Mouse (Mus musculus) heart, postnatal 25 days (tissue): Measurements from ENCODE around the gene Eif3i. TPM values are rescaled to one million over a fixed set of nuclear protein-coding genes. Genes with fewer than 3 reads are reported as not detected.

Source experiments
- DNase-seq: peaks from one replicate; pipeline ENCODE4 v3.0.0; 2022; ENCODE audit warnings: low spot score
- intact Hi-C: fragments of 180-260 bp; cut with DNase I; formaldehyde crosslinking; loops from one replicate; pipeline ENCODE4 v1.15.1; 2025
- total RNA-seq, 2 experiments: library from RNA; stranded (reverse); gene quantifications; 2 replicates each; pipeline ENCODE4 v1.2.3; 2021

Eif3i gene
- total RNA-seq, 2 experiments from 2014 or later, result 119 to 129 TPM

DNA sequence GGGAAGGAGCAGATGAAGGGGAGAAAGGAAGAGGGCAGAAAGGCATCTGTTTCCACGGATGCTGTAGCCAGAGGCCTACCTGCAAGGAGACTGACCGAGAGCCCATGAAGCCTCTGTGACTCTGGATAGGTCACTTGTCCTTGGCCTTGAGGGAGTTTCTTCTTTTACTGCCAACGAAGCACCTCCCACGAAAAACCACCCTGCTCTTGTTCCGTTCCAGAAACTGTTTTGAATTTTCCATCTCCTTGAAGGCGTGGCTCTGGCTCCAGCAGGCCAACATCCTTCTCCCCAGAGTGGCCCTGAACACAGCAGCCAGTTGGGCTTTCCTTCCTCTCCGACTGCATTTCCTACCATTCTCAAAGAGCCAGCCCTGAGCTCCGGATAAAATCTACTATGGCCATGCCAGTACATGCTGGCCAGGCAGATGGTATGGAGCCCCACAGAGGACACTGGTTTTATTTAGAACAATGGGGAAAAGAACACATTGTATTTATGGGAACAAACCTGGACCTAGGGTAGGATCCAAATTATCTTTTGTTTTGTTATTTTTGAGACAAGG is 20.9 kb upstream of the Eif3i start:
- intact Hi-C loops, result no loop called here
- peak; percentile 61 for DNase-seq

DNA sequence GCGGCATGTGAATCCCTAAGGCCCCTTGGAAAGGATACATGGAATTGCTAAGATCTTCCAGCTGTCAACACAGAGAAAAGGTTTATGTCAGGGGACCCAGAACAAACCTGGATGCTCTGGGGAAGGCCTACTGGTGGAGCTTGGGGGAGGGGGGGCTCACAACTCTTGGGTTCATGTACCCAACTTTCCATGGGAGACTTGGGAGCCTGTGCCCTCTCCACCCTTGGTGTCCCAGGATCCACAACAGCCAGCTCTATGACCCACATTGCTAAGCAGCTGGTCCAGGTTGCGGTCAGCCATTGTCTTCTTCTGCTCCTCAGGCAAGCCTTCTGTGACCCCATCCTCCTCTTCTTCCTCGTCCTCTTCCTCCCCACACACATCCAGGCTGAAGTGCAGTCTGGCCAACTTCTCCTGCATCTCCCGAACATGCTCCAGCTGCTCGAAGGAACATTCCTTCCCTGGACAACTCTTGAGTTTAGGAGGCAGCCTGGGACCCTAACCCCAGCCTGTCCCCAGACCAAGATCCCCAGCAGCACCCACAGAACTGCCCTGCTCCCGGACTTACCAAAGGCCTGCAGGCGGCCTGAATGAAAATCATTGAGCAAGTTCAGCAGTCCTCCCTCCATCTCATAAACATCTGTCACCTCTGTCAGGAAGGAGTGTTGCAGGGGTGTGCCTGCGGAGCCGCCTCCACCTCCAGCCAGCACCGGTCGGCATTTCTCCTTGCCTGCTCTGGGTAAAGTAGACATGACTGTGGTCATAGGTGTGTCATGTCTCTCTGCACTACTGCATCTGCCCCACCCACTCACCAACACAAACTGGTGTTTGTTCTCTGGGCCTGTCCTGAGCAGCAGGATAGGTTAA is 20.2 kb upstream of the Eif3i start:
- no peak for DNase-seq
- intact Hi-C loops, result no loop called here

- intact Hi-C loops, result no loop called here
- DNase-seq, result peak; percentile 94
Observed at GRCm38 (mm10) chr4:129618786-129619691, 18.6 kb upstream of the Eif3i start, which contains the start of gene Iqcc. Gene Iqcc, minus strand, starts transcription at chr4:129619099.

GRCm38 (mm10) chr4:129618031-129618430 is 17.6 kb upstream of the Eif3i start:
- no peak for DNase-seq
- intact Hi-C loops, result no loop called here

DNA sequence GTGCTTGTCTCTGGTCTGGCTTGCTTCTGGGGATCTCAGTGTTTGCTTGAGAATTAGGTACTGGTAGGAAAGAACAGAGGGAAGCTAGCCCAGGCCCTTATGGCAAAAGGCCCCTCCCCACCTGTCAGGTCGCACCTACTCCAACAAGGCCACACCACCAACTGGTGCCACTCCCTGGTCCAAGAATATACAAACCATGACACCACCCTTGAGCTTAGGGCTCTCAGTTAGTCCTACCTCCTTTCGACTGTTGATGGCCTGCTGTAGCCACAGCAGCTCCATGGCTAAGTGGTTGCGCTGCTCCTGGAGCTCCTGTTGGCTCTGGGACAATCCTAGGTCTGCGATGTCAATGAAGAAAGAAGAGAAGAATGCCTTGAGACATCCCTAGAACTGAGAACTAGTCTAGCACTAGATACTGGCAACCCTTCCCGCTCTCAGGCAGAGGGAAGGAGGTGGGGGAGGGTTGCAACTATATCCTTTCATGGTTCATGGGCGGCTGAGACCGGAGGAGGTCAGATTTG is 16.7 kb upstream of the Eif3i start:
- intact Hi-C loops, result no loop called here

GRCm38 (mm10) chr4:129616631-129617030 is 16.2 kb upstream of the Eif3i start:
- no peak for DNase-seq
- intact Hi-C loops, result no loop called here

More for the DNA sequence above, 16.7 kb upstream of the Eif3i start:
- no peak for DNase-seq

GRCm38 (mm10) chr4:129615801-129616290 is 15.4 kb upstream of the Eif3i start:
- intact Hi-C loops, result no loop called here
- no peak for DNase-seq

DNA sequence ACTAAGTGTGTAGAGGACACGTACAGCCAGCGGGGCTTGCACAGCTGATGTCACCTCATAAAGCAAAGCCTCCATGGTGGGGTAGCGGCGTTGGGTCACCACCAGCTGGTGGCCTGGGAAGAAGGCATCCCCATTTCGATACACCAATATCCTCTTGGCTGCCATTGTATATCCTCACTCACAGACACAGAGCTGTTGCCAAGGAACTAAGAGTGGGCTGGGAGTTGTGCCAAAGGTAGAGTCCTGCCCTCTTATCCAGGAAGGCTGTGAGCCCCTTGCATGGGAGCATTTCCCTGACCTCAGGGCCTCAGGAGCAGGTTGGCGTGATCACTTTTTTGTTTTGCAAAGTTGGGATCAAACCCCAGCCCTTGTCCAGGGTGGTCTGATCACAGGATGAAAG is 13.6 kb upstream of the Eif3i start, which contains the start of gene Dcdc2b:
TSS of gene Dcdc2b (minus strand) at position 165 of the 400 bp plus-strand sequence.
- no peak for DNase-seq
- intact Hi-C loops, result no loop called here

- intact Hi-C loops, result no loop called here
- no peak for DNase-seq
Observed at GRCm38 (mm10) chr4:129610472-129610871, 10.0 kb upstream of the Eif3i start.

- intact Hi-C loops, result no loop called here
- DNase-seq, result no peak
Observed at GRCm38 (mm10) chr4:129610026-129610425, 9.6 kb upstream of the Eif3i start.

DNA sequence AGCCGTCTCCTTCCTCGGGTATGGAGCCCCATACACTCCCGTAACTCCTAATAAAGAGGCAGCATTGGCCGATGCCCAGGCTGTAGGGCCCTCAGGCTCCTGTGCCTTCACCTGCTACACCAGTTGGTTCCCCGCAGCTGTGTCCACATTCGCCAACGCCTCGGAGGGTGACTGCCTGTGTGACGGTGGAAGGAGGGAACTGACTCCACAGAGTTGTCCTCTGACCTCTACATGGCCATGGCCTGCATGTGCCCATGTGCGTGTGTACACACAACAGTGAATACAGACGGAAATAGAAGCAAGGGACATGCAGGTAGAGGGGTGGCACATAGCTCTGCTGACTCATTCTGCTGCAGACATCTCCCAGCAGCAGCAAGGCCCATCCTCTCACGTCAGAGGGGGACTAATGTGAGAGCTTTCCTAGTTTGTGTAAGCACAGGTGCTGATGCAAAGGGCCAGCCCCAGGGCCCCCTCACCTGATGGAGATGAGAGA is 8.7 kb upstream of the Eif3i start:
- no peak for DNase-seq
- intact Hi-C loops, result loop anchor here (5.0 to 10.0 kb wide), 3 partner anchors 62 to 274 kb away; partner anchors contain the start of genes Fam229a, Rbbp4, Tssk3 and Zbtb8os

GRCm38 (mm10) chr4:129608426-129609025 is 8.1 kb upstream of the Eif3i start:
- peak; percentile 52 for DNase-seq
- intact Hi-C loops, result loop anchor here (1.0 to 10.0 kb wide), 4 partner anchors 23 to 274 kb away; partner anchors contain the start of genes Fam229a, Rbbp4, Tssk3 and Zbtb8os

- intact Hi-C loops, result no loop called here
- DNase-seq, result no peak
Observed at GRCm38 (mm10) chr4:129588865-129589264, 11.6 kb downstream of the Eif3i start.

DNA sequence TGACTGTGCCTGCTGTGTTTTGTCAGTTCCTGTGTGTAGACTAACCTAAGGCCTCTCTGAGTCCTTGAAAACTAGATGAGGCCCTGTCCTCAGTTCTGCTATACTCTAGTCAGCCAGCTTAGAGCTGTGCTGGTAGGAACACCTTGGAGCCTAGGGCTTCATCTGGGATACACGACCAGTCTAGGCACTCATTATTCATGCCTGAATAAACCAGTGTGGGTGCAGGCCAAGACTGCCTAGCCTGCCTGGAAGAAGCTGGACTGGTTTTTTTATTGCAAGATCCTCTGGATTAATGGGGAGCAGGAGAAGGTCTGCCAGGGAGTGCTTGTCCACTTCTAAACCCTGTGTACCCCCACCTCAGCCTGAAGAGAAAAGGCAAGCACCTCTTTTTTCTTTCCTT is 13.5 kb downstream of the Eif3i start:
- no peak for DNase-seq
- intact Hi-C loops, result no loop called here

- intact Hi-C loops, result loop anchor here (1.0 kb wide), 1 partner anchor 23 kb away; no protein-coding TSS in a partner anchor
- DNase-seq, result no peak
Observed at GRCm38 (mm10) chr4:129585773-129586172, 14.7 kb downstream of the Eif3i start.

DNA sequence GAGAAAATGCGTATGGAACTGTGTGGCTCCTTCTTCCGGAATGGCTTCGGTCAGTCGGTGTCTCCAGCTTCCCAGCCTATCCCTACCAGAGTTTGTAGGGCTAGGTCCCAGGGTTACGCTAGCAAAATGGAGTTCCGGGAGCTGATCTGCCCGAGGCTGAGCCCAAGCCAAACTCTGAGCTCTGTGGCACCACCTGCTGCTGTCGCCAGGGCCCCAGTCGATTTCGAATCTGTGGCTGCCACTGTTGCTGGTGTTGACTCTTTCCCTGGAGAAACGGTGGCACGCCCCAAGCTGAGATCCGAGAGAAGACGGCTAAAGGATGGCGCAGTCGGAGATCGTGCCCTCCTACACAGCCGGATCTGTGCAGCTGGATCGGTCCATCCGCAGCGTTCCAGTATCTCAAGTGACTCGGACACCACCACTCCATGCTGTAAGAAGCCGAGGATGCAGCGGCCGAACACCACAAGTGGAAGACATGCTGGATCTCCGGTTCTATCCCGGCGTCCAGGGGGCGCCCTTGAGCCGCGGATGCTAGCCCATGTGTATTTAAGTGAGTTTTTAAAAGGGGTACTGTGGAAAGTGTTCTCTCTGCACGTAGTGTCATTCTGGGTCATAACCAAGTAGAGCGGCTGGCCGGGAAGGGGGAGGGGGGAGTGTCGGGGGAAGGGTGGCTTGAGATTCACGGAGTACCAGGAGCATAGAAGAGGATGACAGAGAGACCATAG is 15.4 kb downstream of the Eif3i start:
- intact Hi-C loops, result loop anchor here (1.0 kb wide), 1 partner anchor 23 kb away; no protein-coding TSS in a partner anchor
- peak; percentile 71 for DNase-seq

DNA sequence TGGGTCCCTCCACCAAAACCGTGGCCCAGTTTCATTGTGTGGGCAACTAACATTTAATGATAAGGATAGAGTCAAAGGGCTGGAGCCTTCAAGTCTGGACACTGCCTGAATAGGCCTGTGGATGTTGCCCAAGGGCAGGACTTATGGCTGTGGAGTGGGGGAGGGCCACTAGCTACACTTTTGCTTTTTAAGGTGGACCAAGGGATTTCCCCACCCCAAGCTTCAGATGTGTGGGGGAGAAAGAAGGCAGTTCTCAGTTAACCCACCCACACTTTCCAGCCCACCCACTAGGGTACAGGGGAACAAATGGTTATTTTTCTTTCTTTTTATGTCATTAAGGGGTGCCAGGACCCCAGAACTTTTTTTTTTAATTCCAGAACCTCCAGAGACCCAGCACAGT is 16.1 kb downstream of the Eif3i start:
- DNase-seq, result no peak
- intact Hi-C loops, result no loop called here

DNA sequence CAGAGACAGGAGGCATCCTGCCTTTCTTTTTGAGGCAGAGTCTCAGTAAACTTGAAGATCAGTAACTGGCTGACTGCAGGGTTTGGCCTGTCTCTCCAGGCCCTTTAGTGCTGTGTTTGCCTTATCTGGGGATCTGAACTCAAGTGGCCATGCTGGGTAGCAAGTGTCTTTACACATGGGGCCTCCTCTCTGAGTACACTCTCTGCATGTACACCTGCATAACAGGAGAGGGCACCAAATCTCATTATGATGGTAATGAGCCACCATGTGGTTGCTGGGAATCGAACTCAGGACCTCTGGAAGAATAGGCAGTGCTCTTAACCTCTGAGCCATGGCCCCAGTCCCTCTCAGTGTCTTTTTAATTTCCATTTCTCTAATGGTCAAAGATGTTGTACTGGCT is 18.2 kb downstream of the Eif3i start:
- no peak for DNase-seq
- intact Hi-C loops, result no loop called here
